Mouse (Mus musculus) myocyte (in vitro differentiated cells): ENCODE data around the gene Gm20388. TPM values are rescaled to one million over a fixed set of nuclear protein-coding genes. Genes with fewer than 3 reads are reported as not detected.

Experiments
- H3K27me3 ChIP-seq: one replicate; pipeline ENCODE4 v1.6.1; 2011; ENCODE audit not compliant: control insufficient read depth, insufficient read depth, insufficient read length
- H3K36me3 ChIP-seq: one replicate; pipeline ENCODE4 v1.6.1; 2011; ENCODE audit not compliant: control insufficient read depth, insufficient read depth
- H3K4me2 ChIP-seq: one replicate; pipeline ENCODE4 v1.6.1; 2011; ENCODE audit warnings: low read depth, control low read depth
- H3K4me3 ChIP-seq: one replicate; pipeline ENCODE4 v1.5.1; 2011; ENCODE audit warnings: mild to moderate bottlenecking, control low read depth, moderate library complexity
- H3K79me2 ChIP-seq: one replicate; pipeline ENCODE4 v1.6.1; 2011; ENCODE audit not compliant: control insufficient read depth, insufficient read depth
- H3ac ChIP-seq: one replicate; pipeline ENCODE4 v1.6.1; 2011; ENCODE audit not compliant: control insufficient read depth, insufficient read length
- CEBPB ChIP-seq: IDR thresholded peaks from 2 replicates; pipeline ENCODE4 v1.6.1; 2011; ENCODE audit warnings: mild to moderate bottlenecking, moderate library complexity; ENCODE audit not compliant: poor library complexity, insufficient read depth, severe bottlenecking
- E2F4 ChIP-seq: IDR thresholded peaks from one replicate; pipeline ENCODE4 v1.6.1; 2011; ENCODE audit warnings: mild to moderate bottlenecking, control low read depth, moderate library complexity; ENCODE audit not compliant: insufficient read depth
- MAX ChIP-seq: IDR thresholded peaks from one replicate; pipeline ENCODE4 v1.6.1; 2011; ENCODE audit warnings: low read depth, mild to moderate bottlenecking, control low read depth
- MYOD1 ChIP-seq, 3 experiments: IDR thresholded peaks; one replicate each; pipeline ENCODE4 v1.6.1; 2011; ENCODE audit warnings: control low read depth in 2 of 3, low read depth in 2 of 3, mild to moderate bottlenecking in 2 of 3, moderate library complexity in 1 of 3; ENCODE audit not compliant: insufficient read length in 2 of 3, control insufficient read depth in 1 of 3
- MYOG ChIP-seq, 3 experiments: IDR thresholded peaks; one replicate each; pipeline ENCODE4 v1.6.1; 2011; ENCODE audit warnings: control low read depth in 2 of 3, low read depth in 2 of 3, mild to moderate bottlenecking in 2 of 3; ENCODE audit not compliant: insufficient read length in 2 of 3, control insufficient read depth in 1 of 3, insufficient read depth in 1 of 3
- POLR2A ChIP-seq: IDR thresholded peaks from one replicate; pipeline ENCODE4 v1.6.1; 2011; ENCODE audit warnings: low read depth, mild to moderate bottlenecking, control low read depth, moderate library complexity; ENCODE audit not compliant: insufficient read length
- POLR2AphosphoS2 ChIP-seq: IDR thresholded peaks from one replicate; pipeline ENCODE4 v1.6.1; 2011; ENCODE audit warnings: low read depth, control low read depth; ENCODE audit not compliant: insufficient read length
- REST ChIP-seq: IDR thresholded peaks from one replicate; pipeline ENCODE4 v1.6.1; 2011; ENCODE audit warnings: mild to moderate bottlenecking, control low read depth, moderate library complexity; ENCODE audit not compliant: insufficient read depth, insufficient read length
- SRF ChIP-seq: IDR thresholded peaks from one replicate; pipeline ENCODE4 v1.6.1; 2011; ENCODE audit warnings: low read depth; ENCODE audit not compliant: control insufficient read depth, insufficient read length
- TCF12 ChIP-seq: IDR thresholded peaks from one replicate; pipeline ENCODE4 v1.6.1; 2011; ENCODE audit warnings: mild to moderate bottlenecking, control low read depth; ENCODE audit not compliant: poor library complexity, insufficient read depth, severe bottlenecking
- TCF3 ChIP-seq: IDR thresholded peaks from one replicate; pipeline ENCODE4 v1.6.1; 2011; ENCODE audit warnings: low read depth, control low read depth; ENCODE audit not compliant: insufficient read length
- USF1 ChIP-seq: IDR thresholded peaks from one replicate; pipeline ENCODE4 v1.6.1; 2011; ENCODE audit warnings: low read depth, mild to moderate bottlenecking, control low read depth, moderate library complexity
- polyA plus RNA-seq: library from polyadenylated mRNA; unstranded; fragments of >200 nt; fragmentation: generic; extraction: Trizol; gene quantifications from one replicate; pipeline ENCODE4 v1.2.1, GENCODE M21; 2012; ENCODE audit warnings: missing spikeins

Gm20388 gene
- polyA plus RNA-seq, 1 experiment, result 15.3 TPM

GRCm38 (mm10) chr8:124143003-124143402, 4232.4 kb downstream of the Gm20388 start:
- no peaks in the 10 kb centered on the region for H3K27me3 ChIP-seq
- H3K36me3 ChIP-seq, result no peaks in the 10 kb centered on the region
- no peak overlapping the region for H3K4me2 ChIP-seq
- H3K4me3 ChIP-seq, result no peak overlapping the region
- H3K79me2 ChIP-seq, result no peaks in the 10 kb centered on the region
- no peak overlapping the region for H3ac ChIP-seq
- TF ChIP-seq REST, result no peak
- TF ChIP-seq MAX, result no peak
- no peak for TF ChIP-seq SRF
- TF ChIP-seq USF1, result no peak
- no peak for TF ChIP-seq POLR2AphosphoS2
- TF ChIP-seq CEBPB, result no peak
- TF ChIP-seq MYOD1 (IDR thresholded peaks at IDR 0.05; ENCODE audit: control insufficient read depth in 1 of 3, insufficient read length in 2 of 3, low read depth in 2 of 3), result no peak
- TF ChIP-seq MYOG (IDR thresholded peaks at IDR 0.05; ENCODE audit: control insufficient read depth in 1 of 3, insufficient read depth in 1 of 3, insufficient read length in 2 of 3, low read depth in 2 of 3), result no peak
- TF ChIP-seq E2F4, result no peak
- no peak for TF ChIP-seq POLR2A
- TF ChIP-seq TCF3, result no peak
- no peak for TF ChIP-seq TCF12

GRCm38 (mm10) chr8:124143871-124144618, 4233.4 kb downstream of the Gm20388 start:
- TF ChIP-seq MYOG (IDR thresholded peaks at IDR 0.05; ENCODE audit: control insufficient read depth in 1 of 3, insufficient read depth in 1 of 3, insufficient read length in 2 of 3, low read depth in 2 of 3), result no peak
- no peak for TF ChIP-seq TCF3
- no peak for TF ChIP-seq E2F4
- no peak for TF ChIP-seq TCF12
- TF ChIP-seq POLR2AphosphoS2, result no peak
- no peak for TF ChIP-seq POLR2A
- Histone ChIP-seq H3ac (no peak overlapping the region), H3K27me3 (no peaks in the 10 kb centered on the region), H3K4me2 (no peak overlapping the region), H3K79me2 (no peaks in the 10 kb centered on the region), H3K4me3 (no peak overlapping the region), H3K36me3 (no peaks in the 10 kb centered on the region)

- Histone ChIP-seq H3K4me2 (no peak overlapping the region), H3K27me3 (no peaks in the 10 kb centered on the region), H3ac (no peak overlapping the region), H3K4me3 (no peak overlapping the region), H3K79me2 (no peaks in the 10 kb centered on the region), H3K36me3 (no peaks in the 10 kb centered on the region)
- TF ChIP-seq MYOD1 (IDR thresholded peaks at IDR 0.05; ENCODE audit: control insufficient read depth in 1 of 3, insufficient read length in 2 of 3, low read depth in 2 of 3), result no peak
Observed at GRCm38 (mm10) chr8:124144619-124144980, 4234.0 kb downstream of the Gm20388 start.

- no peak overlapping the region for H3ac ChIP-seq
- no peak for TF ChIP-seq E2F4
- no peak for TF ChIP-seq MYOG (IDR thresholded peaks at IDR 0.05; ENCODE audit: control insufficient read depth in 1 of 3, insufficient read depth in 1 of 3, insufficient read length in 2 of 3, low read depth in 2 of 3)
- TF ChIP-seq CEBPB, result no peak
- no peak for TF ChIP-seq POLR2A
- no peak for TF ChIP-seq TCF12
- TF ChIP-seq MYOD1 (IDR thresholded peaks at IDR 0.05; ENCODE audit: control insufficient read depth in 1 of 3, insufficient read length in 2 of 3, low read depth in 2 of 3), result no peak
- TF ChIP-seq MAX, result no peak
- TF ChIP-seq USF1, result no peak
- H3K4me2 ChIP-seq, result no peak overlapping the region
- H3K27me3 ChIP-seq, result no peaks in the 10 kb centered on the region
- no peaks in the 10 kb centered on the region for H3K36me3 ChIP-seq
- H3K79me2 ChIP-seq, result no peaks in the 10 kb centered on the region
- H3K4me3 ChIP-seq, result no peak overlapping the region
Observed at GRCm38 (mm10) chr8:124146286-124146685, 4235.6 kb downstream of the Gm20388 start.

GRCm38 (mm10) chr8:124150009-124150408, 4239.4 kb downstream of the Gm20388 start:
- H3K79me2 ChIP-seq, result no peaks in the 10 kb centered on the region
- no peak overlapping the region for H3ac ChIP-seq
- no peaks in the 10 kb centered on the region for H3K27me3 ChIP-seq
- H3K36me3 ChIP-seq, result no peaks in the 10 kb centered on the region
- peak overlapping the region; percentile 62 for H3K4me2 ChIP-seq
- peak; percentile 93 for TF ChIP-seq USF1
- TF ChIP-seq MYOD1 (IDR thresholded peaks at IDR 0.05; ENCODE audit: control insufficient read depth in 1 of 3, insufficient read length in 2 of 3, low read depth in 2 of 3), result no peak
- TF ChIP-seq POLR2AphosphoS2, result no peak
- TF ChIP-seq REST, result no peak
- TF ChIP-seq TCF12, result no peak
- no peak for TF ChIP-seq POLR2A
- TF ChIP-seq MYOG (IDR thresholded peaks at IDR 0.05; ENCODE audit: control insufficient read depth in 1 of 3, insufficient read depth in 1 of 3, insufficient read length in 2 of 3, low read depth in 2 of 3), result no peak
- TF ChIP-seq MAX, result no peak
- TF ChIP-seq E2F4, result no peak
- no peak overlapping the region for H3K4me3 ChIP-seq
